Mouse (Mus musculus) natural killer cell, adult 2 months (primary cell): Measurements from ENCODE around the gene Acadsb.

Experiments
- DNase-seq, 2 experiments: peaks; one replicate each; pipeline ENCODE4 v3.0.0; 2022; ENCODE audit warnings: low spot score in 2 of 2

Gene Acadsb

DNA sequence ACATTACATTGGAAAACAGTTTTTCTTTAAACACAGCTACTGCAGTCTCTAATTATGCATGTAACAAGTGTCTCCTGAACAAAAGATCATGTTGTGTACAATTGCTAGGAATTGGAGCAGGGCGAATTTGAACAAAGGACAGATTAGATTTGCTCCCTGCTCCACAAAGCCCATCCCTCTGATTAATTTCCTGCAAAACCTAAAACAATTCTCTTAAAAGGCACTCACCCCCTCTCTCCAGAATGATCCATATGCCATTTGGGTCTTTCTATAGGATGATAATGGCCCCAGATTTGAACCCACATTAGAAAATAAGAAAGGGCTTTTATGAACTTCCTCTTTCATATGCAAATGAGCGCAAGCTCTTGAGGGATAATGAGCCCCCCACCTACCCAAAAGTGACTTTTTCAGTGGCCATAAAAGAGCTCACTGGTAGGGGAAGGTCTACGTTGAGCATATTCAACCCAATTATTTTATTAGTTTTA is 54.8 kb downstream of the Acadsb start:
- DNase-seq, result no peak

DNA sequence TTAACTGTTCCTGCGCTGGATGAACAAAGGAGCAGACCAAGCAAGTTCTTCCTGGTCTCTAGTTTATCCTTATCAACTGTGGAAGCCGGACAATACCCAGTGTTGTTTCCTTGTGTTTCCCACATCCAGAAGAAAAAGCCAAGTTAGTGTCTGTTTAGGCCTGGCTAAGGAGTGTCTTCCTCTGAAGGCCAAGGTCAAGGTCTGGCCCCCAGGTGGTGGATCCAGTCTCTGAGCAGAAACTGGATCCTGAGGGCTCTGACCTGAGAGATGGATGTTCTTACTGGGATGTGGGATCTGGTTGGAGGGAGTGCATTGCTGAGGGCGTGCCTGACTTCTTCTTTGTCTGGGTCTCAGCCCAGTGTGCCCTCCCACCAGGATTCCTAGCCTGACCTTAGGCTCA is 55.3 kb downstream of the Acadsb start:
- no peak for DNase-seq

DNA sequence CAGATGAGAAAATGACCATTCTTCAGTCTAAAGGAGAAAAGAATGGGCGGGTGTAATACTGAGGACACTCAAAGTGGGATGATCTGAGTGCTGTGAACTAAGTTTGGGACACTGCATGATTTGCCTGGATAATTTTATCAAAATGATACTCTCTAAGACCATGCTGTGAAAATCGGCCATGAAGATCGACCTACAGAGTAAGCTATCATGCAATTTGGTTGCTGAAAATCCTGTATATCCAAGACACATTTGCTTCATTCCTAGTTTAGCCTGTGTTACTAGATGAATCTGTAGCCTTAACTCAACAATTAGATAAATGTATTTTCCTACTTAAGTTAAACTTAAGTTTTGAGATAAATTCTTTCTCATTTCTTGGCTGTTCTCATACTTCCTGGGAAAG is 56.9 kb downstream of the Acadsb start:
- DNase-seq, result no peak

DNA sequence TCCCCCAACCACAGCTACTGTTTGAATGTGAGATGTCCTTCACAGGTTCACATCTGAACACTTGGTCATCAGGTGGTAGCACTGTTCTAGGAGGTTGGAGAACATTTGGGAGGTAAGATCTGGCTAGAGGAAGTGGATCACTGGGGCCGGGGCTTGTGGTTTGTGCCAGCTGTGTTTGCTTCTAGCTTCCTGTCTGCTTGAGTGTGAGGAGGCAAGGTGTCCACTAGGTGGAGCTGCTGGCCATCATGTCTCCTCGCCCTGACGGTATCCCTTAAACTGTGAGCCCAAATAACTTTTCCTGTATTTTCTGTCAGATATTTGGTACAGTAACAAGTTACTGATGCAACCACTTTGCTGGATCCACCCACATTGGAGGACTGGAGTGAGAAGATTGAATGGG is 59.1 kb downstream of the Acadsb start:
- DNase-seq, result peak in 1 of 2 experiments; percentile 3

DNA sequence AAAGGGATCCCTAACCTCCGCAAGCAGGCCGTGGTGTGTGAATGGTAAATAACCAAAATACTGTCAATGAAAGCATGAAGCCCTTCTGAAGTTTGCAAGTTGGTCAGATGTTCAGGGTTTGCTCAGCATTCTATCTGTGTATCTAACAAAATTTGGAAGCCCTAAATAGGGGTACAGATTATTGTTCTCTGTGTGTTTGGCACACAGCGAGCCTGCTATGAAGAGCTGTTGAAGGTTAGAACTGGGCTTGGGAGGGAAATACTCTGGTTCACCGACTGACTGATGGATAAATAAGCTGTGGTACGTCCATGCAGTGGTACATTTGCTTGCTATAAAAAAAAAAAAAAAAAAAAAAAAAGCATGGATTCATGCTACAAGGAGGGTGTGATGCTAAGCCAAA is 61.1 kb downstream of the Acadsb start:
- DNase-seq, result no peak

DNA sequence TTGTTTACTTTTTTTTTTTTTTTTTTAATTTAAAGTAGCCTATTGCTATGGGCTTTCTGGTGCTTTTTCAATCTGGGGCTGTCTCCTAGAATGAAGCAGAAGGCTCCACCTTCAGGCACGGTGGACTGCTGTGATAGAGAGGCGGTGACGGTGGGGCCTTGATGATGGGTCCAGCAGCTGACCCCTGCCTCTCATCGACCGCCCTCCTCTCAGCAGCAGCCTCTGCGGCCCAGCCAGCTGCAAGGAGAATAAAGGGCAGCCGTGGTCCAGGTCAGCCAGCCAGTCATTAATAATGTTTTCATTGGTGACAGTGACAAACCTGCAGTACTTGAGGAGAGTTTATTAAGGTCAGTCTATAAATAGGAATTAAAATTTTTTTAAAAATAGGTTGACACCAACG is 66.7 kb downstream of the Acadsb start:
- DNase-seq, result no peak

DNA sequence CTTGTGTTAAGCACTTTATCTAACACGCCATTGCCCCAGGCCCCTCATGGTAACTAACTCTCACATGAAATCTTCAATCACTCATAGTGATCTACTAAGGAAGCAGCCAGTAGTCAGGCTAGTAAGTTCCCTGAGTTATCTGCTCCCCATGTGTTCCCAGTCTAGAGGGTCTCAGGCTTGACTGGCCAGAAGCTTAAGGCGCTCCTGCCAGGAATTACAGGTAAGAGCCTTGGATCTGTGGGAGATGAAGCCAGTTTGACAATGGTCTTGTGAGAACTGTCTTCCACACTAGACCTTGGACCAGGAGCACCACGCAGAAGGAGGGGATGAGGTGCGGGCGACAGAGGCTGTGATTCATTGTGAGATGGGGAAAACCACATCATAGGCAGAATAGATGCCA is 68.0 kb downstream of the Acadsb start:
- no peak for DNase-seq
